Mouse (Mus musculus): ENCODE data around the gene D7Ertd443e. TPM values are rescaled to one million over a fixed set of nuclear protein-coding genes. Genes with fewer than 3 reads are reported as not detected.

Gene D7Ertd443e
- not detected in 2 replicates for total RNA-seq (2023)

GRCm38 (mm10) chr7:134385561-134385960 lies at the start of gene D7Ertd443e:
TSS of gene D7Ertd443e (minus strand) at chr7:134385661.

GRCm38 (mm10) chr7:134231378-134232346 lies 153.8 kb downstream of the D7Ertd443e start, which contains the start of gene Adam12:
TSS of gene Adam12 (minus strand) at chr7:134232146.

Other genes with a start within 250 kb of the D7Ertd443e start
- 0.14 and 0.82 TPM in 2 replicates for gene Adam12, start 153.5 kb downstream of the D7Ertd443e start, total RNA-seq (2023)

Data from neutrophil, adult 65 days (primary cell).